Mouse (Mus musculus): Measurements from ENCODE around the gene Manba. TPM values are rescaled to one million over a fixed set of nuclear protein-coding genes. Genes with fewer than 3 reads are reported as not detected.
"Not testable (repeated sequence)": the region's sequence is repeated elsewhere in the genome, so short reads cannot be mapped to it uniquely, and the experiment has no call there.

The Manba gene
- polyA plus RNA-seq, 1 experiment, result 4.8 TPM

- Histone ChIP-seq H3K4me3 (no peak overlapping the region), H3K36me3 (ENCODE audit: control insufficient read depth, insufficient read depth) (no peaks in the 10 kb centered on the region), H3K79me2 (ENCODE audit: control insufficient read depth, insufficient read depth) (no peaks in the 10 kb centered on the region), H3K27me3 (ENCODE audit: control insufficient read depth, insufficient read depth, insufficient read length) (no peaks in the 10 kb centered on the region), H3ac (ENCODE audit: control insufficient read depth, insufficient read length) (no peak overlapping the region), H3K4me2 (ENCODE audit: low read depth) (no peak overlapping the region)
- TF ChIP-seq REST (IDR thresholded peaks at IDR 0.05; ENCODE audit: insufficient read depth, insufficient read length) (no peak), MAX (IDR thresholded peaks at IDR 0.05; ENCODE audit: low read depth) (no peak), MYOD1 (IDR thresholded peaks at IDR 0.05; ENCODE audit: control insufficient read depth in 1 of 3, insufficient read length in 2 of 3, low read depth in 2 of 3) (no peak), E2F4 (IDR thresholded peaks at IDR 0.05; ENCODE audit: insufficient read depth) (no peak), MYOG (IDR thresholded peaks at IDR 0.05; ENCODE audit: control insufficient read depth in 1 of 3, insufficient read depth in 1 of 3, insufficient read length in 2 of 3, low read depth in 2 of 3) (no peak), TCF3 (IDR thresholded peaks at IDR 0.05; ENCODE audit: insufficient read length, low read depth) (no peak), TCF12 (IDR thresholded peaks at IDR 0.05; ENCODE audit: insufficient read depth, poor library complexity, severe bottlenecking) (no peak)
These were observed 3.8 kb upstream of the Manba start for GRCm38 (mm10) chr3:135481608-135482007.

- not testable (repeated sequence) for H3K27me3 ChIP-seq (ENCODE audit: control insufficient read depth, insufficient read depth, insufficient read length); H3K36me3 ChIP-seq (ENCODE audit: control insufficient read depth, insufficient read depth); H3K79me2 ChIP-seq (ENCODE audit: control insufficient read depth, insufficient read depth); H3ac ChIP-seq (ENCODE audit: control insufficient read depth, insufficient read length); H3K4me2 ChIP-seq (ENCODE audit: low read depth)
- peak overlapping the region; percentile 44 for H3K4me3 ChIP-seq
These were observed 761 bp upstream of the Manba start for GRCm38 (mm10) chr3:135484650-135485049.

- Histone ChIP-seq H3ac (ENCODE audit: control insufficient read depth, insufficient read length) (no peak overlapping the region), H3K4me3 (peak overlapping the region; percentile 44), H3K4me2 (ENCODE audit: low read depth) (peak overlapping the region; percentile 93), H3K27me3 (ENCODE audit: control insufficient read depth, insufficient read depth, insufficient read length) (no peaks in the 10 kb centered on the region), H3K79me2 (ENCODE audit: control insufficient read depth, insufficient read depth) (no peaks in the 10 kb centered on the region), H3K36me3 (ENCODE audit: control insufficient read depth, insufficient read depth) (no peaks in the 10 kb centered on the region)
- TF ChIP-seq POLR2A (IDR thresholded peaks at IDR 0.05; ENCODE audit: insufficient read length, low read depth), result no peak
- no peak for TF ChIP-seq TCF3 (IDR thresholded peaks at IDR 0.05; ENCODE audit: insufficient read length, low read depth)
- TF ChIP-seq MAX (IDR thresholded peaks at IDR 0.05; ENCODE audit: low read depth), result no peak
- no peak for TF ChIP-seq TCF12 (IDR thresholded peaks at IDR 0.05; ENCODE audit: insufficient read depth, poor library complexity, severe bottlenecking)
- TF ChIP-seq SRF (IDR thresholded peaks at IDR 0.05; ENCODE audit: control insufficient read depth, insufficient read length, low read depth), result no peak
- no peak for TF ChIP-seq MYOG (IDR thresholded peaks at IDR 0.05; ENCODE audit: control insufficient read depth in 1 of 3, insufficient read depth in 1 of 3, insufficient read length in 2 of 3, low read depth in 2 of 3)
- TF ChIP-seq POLR2AphosphoS2 (IDR thresholded peaks at IDR 0.05; ENCODE audit: insufficient read length, low read depth), result no peak
- TF ChIP-seq MYOD1 (IDR thresholded peaks at IDR 0.05; ENCODE audit: control insufficient read depth in 1 of 3, insufficient read length in 2 of 3, low read depth in 2 of 3), result no peak
- no peak for TF ChIP-seq CEBPB (IDR thresholded peaks at IDR 0.05; ENCODE audit: insufficient read depth, poor library complexity, severe bottlenecking)
- TF ChIP-seq E2F4 (IDR thresholded peaks at IDR 0.05; ENCODE audit: insufficient read depth), result no peak
- no peak for TF ChIP-seq REST (IDR thresholded peaks at IDR 0.05; ENCODE audit: insufficient read depth, insufficient read length)
- TF ChIP-seq USF1 (IDR thresholded peaks at IDR 0.05; ENCODE audit: low read depth), result no peak
These were observed 460 bp downstream of the Manba start for GRCm38 (mm10) chr3:135485900-135486241.

GRCm38 (mm10) chr3:135486351-135486750, 940 bp downstream of the Manba start:
- H3K36me3 ChIP-seq (ENCODE audit: control insufficient read depth, insufficient read depth), result no peaks in the 10 kb centered on the region
- TF ChIP-seq POLR2AphosphoS2 (IDR thresholded peaks at IDR 0.05; ENCODE audit: insufficient read length, low read depth) (no peak), MAX (IDR thresholded peaks at IDR 0.05; ENCODE audit: low read depth) (no peak), REST (IDR thresholded peaks at IDR 0.05; ENCODE audit: insufficient read depth, insufficient read length) (no peak), CEBPB (IDR thresholded peaks at IDR 0.05; ENCODE audit: insufficient read depth, poor library complexity, severe bottlenecking) (no peak), E2F4 (IDR thresholded peaks at IDR 0.05; ENCODE audit: insufficient read depth) (no peak), MYOG (IDR thresholded peaks at IDR 0.05; ENCODE audit: control insufficient read depth in 1 of 3, insufficient read depth in 1 of 3, insufficient read length in 2 of 3, low read depth in 2 of 3) (no peak), USF1 (IDR thresholded peaks at IDR 0.05; ENCODE audit: low read depth) (no peak), TCF12 (IDR thresholded peaks at IDR 0.05; ENCODE audit: insufficient read depth, poor library complexity, severe bottlenecking) (no peak), MYOD1 (IDR thresholded peaks at IDR 0.05; ENCODE audit: control insufficient read depth in 1 of 3, insufficient read length in 2 of 3, low read depth in 2 of 3) (no peak), POLR2A (IDR thresholded peaks at IDR 0.05; ENCODE audit: insufficient read length, low read depth) (no peak), TCF3 (IDR thresholded peaks at IDR 0.05; ENCODE audit: insufficient read length, low read depth) (no peak), SRF (IDR thresholded peaks at IDR 0.05; ENCODE audit: control insufficient read depth, insufficient read length, low read depth) (no peak)
- H3K27me3 ChIP-seq (ENCODE audit: control insufficient read depth, insufficient read depth, insufficient read length), result no peaks in the 10 kb centered on the region
- no peaks in the 10 kb centered on the region for H3K79me2 ChIP-seq (ENCODE audit: control insufficient read depth, insufficient read depth)
- no peak overlapping the region for H3ac ChIP-seq (ENCODE audit: control insufficient read depth, insufficient read length)
- peak overlapping the region; percentile 93 for H3K4me2 ChIP-seq (ENCODE audit: low read depth)
- peak overlapping the region; percentile 44 for H3K4me3 ChIP-seq

DNA sequence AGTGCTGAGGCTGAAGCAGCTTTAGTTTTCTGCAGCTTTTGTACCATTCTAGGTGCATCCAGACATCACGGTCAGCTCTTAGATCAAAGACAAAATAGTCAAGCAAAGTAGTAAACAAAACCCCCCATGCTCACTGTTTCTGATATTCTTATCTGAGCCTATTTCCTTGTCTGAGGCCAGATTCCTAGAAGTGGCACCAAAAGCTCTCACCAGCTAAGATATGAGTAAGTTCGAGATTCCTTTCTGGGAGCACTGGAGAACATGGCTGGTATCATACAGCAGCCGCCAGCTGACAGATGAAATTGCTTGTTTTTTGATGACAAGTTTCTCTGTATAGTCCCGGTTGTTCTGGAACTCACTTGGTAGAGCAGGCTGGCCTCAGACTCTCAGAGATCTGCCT, 2.4 kb downstream of the Manba start:
- TF ChIP-seq MAX (IDR thresholded peaks at IDR 0.05; ENCODE audit: low read depth) (no peak), POLR2AphosphoS2 (IDR thresholded peaks at IDR 0.05; ENCODE audit: insufficient read length, low read depth) (no peak), POLR2A (IDR thresholded peaks at IDR 0.05; ENCODE audit: insufficient read length, low read depth) (no peak), SRF (IDR thresholded peaks at IDR 0.05; ENCODE audit: control insufficient read depth, insufficient read length, low read depth) (no peak)
- Histone ChIP-seq H3K27me3 (ENCODE audit: control insufficient read depth, insufficient read depth, insufficient read length) (no peaks in the 10 kb centered on the region), H3K79me2 (ENCODE audit: control insufficient read depth, insufficient read depth) (no peaks in the 10 kb centered on the region)

More for the DNA sequence above, 2.4 kb downstream of the Manba start:
- no peaks in the 10 kb centered on the region for H3K36me3 ChIP-seq (ENCODE audit: control insufficient read depth, insufficient read depth)
- no peak overlapping the region for H3K4me3 ChIP-seq
- no peak overlapping the region for H3K4me2 ChIP-seq (ENCODE audit: low read depth)
- H3ac ChIP-seq (ENCODE audit: control insufficient read depth, insufficient read length), result no peak overlapping the region
